Comparison of ENCODE assay signal across 21 mouse cellular contexts in the genomic region with DNA sequence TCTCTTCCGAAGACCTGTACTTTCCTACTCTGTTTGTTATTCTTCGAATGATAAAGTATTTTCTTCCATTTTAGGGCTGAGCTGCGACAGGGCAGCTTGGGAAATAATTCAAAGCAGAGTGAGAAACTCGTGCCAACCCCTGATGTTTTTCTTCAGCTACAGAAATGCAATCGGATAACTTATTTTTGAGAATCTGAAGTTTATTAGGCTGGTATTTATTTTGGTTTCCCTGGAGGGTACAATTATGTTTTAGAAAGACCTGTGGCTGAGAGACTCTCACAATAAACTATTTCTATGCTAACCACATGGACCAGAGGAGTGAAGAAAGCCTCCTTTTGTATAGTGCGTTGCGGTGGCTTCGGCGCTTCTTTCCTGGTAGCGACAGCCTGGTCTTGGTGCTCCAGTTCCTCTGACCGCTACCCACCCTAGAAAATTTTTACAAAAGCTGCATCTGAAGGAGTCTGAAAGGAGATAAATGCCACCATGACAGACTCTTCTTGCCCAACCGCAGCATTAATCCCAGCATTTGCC.
DNase-seq lines count a peak whose midpoint lies in the region; ATAC-seq and TF ChIP-seq lines count a peak whose summit lies in the region.
"Had no signal": no experiment of that assay in that cellular context is flagged by ENCODE, and none has a peak within 500 bp of the region (broad histone marks: within the 10 kb centered on the region; RNA-seq: fewer than 3 reads in every experiment).

No protein-coding gene starts in this region.

- H3K36me3 ChIP-seq in hindbrain, postnatal 0 days (ENCODE audit: insufficient read depth, low read length) = no peaks in the 10 kb centered on the region
- no peaks in the 10 kb centered on the region for H3K36me3 ChIP-seq in hindbrain, embryonic 10.5 days
- H3K36me3 ChIP-seq in embryonic facial prominence, embryonic 13.5 days = no peaks in the 10 kb centered on the region
- H3K36me3 ChIP-seq in limb, embryonic 10.5 days = no peaks in the 10 kb centered on the region
- H3K36me3 ChIP-seq in stomach, embryonic 15.5 days = no peaks in the 10 kb centered on the region
- H3K36me3 ChIP-seq in midbrain, embryonic 15.5 days (replicated peaks) = no peaks in the 10 kb centered on the region
- H3K36me3 ChIP-seq: forebrain, embryonic 12.5 days; midbrain, embryonic 10.5 days; neural tube, embryonic 12.5 days had no signal

- H3K4me1 ChIP-seq in hindbrain, postnatal 0 days (ENCODE audit: insufficient read depth, low read length) = no peaks in the 10 kb centered on the region
- H3K4me1 ChIP-seq in hindbrain, embryonic 10.5 days (replicated peaks) = peaks cover 5% of the 10 kb centered on the region; the same call in 1 of the 2 replicates
- H3K4me1 ChIP-seq in embryonic facial prominence, embryonic 13.5 days = peaks cover 42% of the 10 kb centered on the region
- peaks cover 36% of the 10 kb centered on the region for H3K4me1 ChIP-seq in limb, embryonic 10.5 days
- H3K4me1 ChIP-seq in stomach, embryonic 15.5 days = no peaks in the 10 kb centered on the region
- H3K4me1 ChIP-seq in midbrain, embryonic 15.5 days = 0 out of 2 replicates have a peak, but pooled peaks cover 5% of the 10 kb centered on the region

- no peak for DNase-seq in hindbrain, postnatal 0 days (ENCODE audit: low spot score)
- DNase-seq in hindbrain, embryonic 10.5 days (ENCODE audit: low spot score) = no peak
- DNase-seq in limb, embryonic 10.5 days (ENCODE audit: low spot score) = no peak
- DNase-seq in kidney, postnatal 14 days = no peak
- DNase-seq: adrenal gland, adult 2 months; cerebellum, adult 9-10 months; heart, adult 2 months; heart, postnatal 4 days; kidney, adult 2 months; kidney, postnatal 10 days; lung, adult 18-20 months; lung, postnatal 4 days; right cerebral cortex, postnatal 4 days; thymus, postnatal 14 days had no signal

- no peak for TF ChIP-seq CTCF in hindbrain, postnatal 0 days (IDR thresholded peaks at IDR 0.05; ENCODE audit: low read depth)

- 67% methylated on average over 12 of the region's 12 CpGs for WGBS in hindbrain, postnatal 0 days
- WGBS in hindbrain, embryonic 10.5 days = 68% methylated on average over 12 of the region's 12 CpGs
- WGBS in embryonic facial prominence, embryonic 13.5 days = 23% methylated on average over 12 of the region's 12 CpGs
- WGBS in limb, embryonic 10.5 days = 85% methylated on average over 12 of the region's 12 CpGs
- WGBS in stomach, embryonic 15.5 days = 65% methylated on average over 12 of the region's 12 CpGs
- WGBS in midbrain, embryonic 15.5 days = 76% methylated on average over 12 of the region's 12 CpGs

- H3K4me3 ChIP-seq in hindbrain, postnatal 0 days (ENCODE audit: low read length) = no peak overlapping the region
- H3K4me3 ChIP-seq in hindbrain, embryonic 10.5 days = no peak overlapping the region
- 0 out of 2 replicates have a peak overlapping the region, but pooled peaks have one; percentile 2 for H3K4me3 ChIP-seq in embryonic facial prominence, embryonic 13.5 days
- H3K4me3 ChIP-seq in limb, embryonic 10.5 days = no peak overlapping the region
- H3K4me3 ChIP-seq in stomach, embryonic 15.5 days (replicated peaks) = no peak overlapping the region
- H3K4me3 ChIP-seq in midbrain, embryonic 15.5 days = no peak overlapping the region
- H3K4me3 ChIP-seq: forebrain, embryonic 12.5 days; heart, adult 2 months; midbrain, embryonic 10.5 days; neural tube, embryonic 12.5 days had no signal

- H3K27me3 ChIP-seq in hindbrain, postnatal 0 days (ENCODE audit: insufficient read depth, low read length) = no peaks in the 10 kb centered on the region
- H3K27me3 ChIP-seq in hindbrain, embryonic 10.5 days (ENCODE audit: insufficient read depth, poor library complexity, severe bottlenecking) = no peaks in the 10 kb centered on the region
- no peaks in the 10 kb centered on the region for H3K27me3 ChIP-seq in embryonic facial prominence, embryonic 13.5 days
- no peaks in the 10 kb centered on the region for H3K27me3 ChIP-seq in limb, embryonic 10.5 days (ENCODE audit: low read depth, poor library complexity, severe bottlenecking)
- H3K27me3 ChIP-seq in stomach, embryonic 15.5 days (replicated peaks) = no peaks in the 10 kb centered on the region
- H3K27me3 ChIP-seq in midbrain, embryonic 15.5 days (replicated peaks) = no peaks in the 10 kb centered on the region
- H3K27me3 ChIP-seq: forebrain, embryonic 12.5 days; neural tube, embryonic 12.5 days had no signal

- H3K27ac ChIP-seq in hindbrain, postnatal 0 days = no peak overlapping the region; the same call in 1 of the 2 replicates
- no peak overlapping the region for H3K27ac ChIP-seq in hindbrain, embryonic 10.5 days
- H3K27ac ChIP-seq in embryonic facial prominence, embryonic 13.5 days = peak overlapping the region; percentile 90
- peak overlapping the region; percentile 64; the same call in 1 of the 2 replicates for H3K27ac ChIP-seq in limb, embryonic 10.5 days
- H3K27ac ChIP-seq in stomach, embryonic 15.5 days = peak overlapping the region; percentile 40; the same call in 1 of the 2 replicates
- no peak overlapping the region for H3K27ac ChIP-seq in midbrain, embryonic 15.5 days
- H3K27ac ChIP-seq: forebrain, embryonic 12.5 days; heart, adult 2 months; midbrain, embryonic 10.5 days; neural tube, embryonic 12.5 days had no signal

- H3K9ac ChIP-seq in hindbrain, postnatal 0 days (replicated peaks; ENCODE audit: low read length) = no peak overlapping the region
- H3K9ac ChIP-seq in embryonic facial prominence, embryonic 13.5 days = 0 out of 2 replicates have a peak overlapping the region, but pooled peaks have one; percentile 7
- no peak overlapping the region for H3K9ac ChIP-seq in stomach, embryonic 15.5 days
- H3K9ac ChIP-seq in midbrain, embryonic 15.5 days = no peak overlapping the region
- H3K9ac ChIP-seq: forebrain, embryonic 12.5 days; neural tube, embryonic 12.5 days had no signal

- 0 out of 2 replicates have a peak overlapping the region, but pooled peaks have one; percentile 16 for H3K4me2 ChIP-seq in hindbrain, postnatal 0 days (ENCODE audit: low read depth, low read length)
- H3K4me2 ChIP-seq in embryonic facial prominence, embryonic 13.5 days = peak overlapping the region; percentile 48
- H3K4me2 ChIP-seq in stomach, embryonic 15.5 days = no peak overlapping the region
- no peak overlapping the region for H3K4me2 ChIP-seq in midbrain, embryonic 15.5 days
- H3K4me2 ChIP-seq: forebrain, embryonic 12.5 days; liver, embryonic 11.5 days; neural tube, embryonic 12.5 days had no signal

- no peak for ATAC-seq in hindbrain, postnatal 0 days
- ATAC-seq in embryonic facial prominence, embryonic 13.5 days (ENCODE audit: insufficient number of reproducible peaks, insufficient read depth, low FRiP score, low TSS enrichment, low read depth) = peak; percentile 64; the same call in 1 of the 2 replicates
- ATAC-seq in stomach, embryonic 15.5 days (ENCODE audit: insufficient read depth, low FRiP score, low read depth) = no peak
- ATAC-seq in midbrain, embryonic 15.5 days (replicated peaks) = no peak

- no peaks in the 10 kb centered on the region for H3K9me3 ChIP-seq in hindbrain, postnatal 0 days (ENCODE audit: low read length)
- no peaks in the 10 kb centered on the region for H3K9me3 ChIP-seq in hindbrain, embryonic 10.5 days
- no peaks in the 10 kb centered on the region for H3K9me3 ChIP-seq in embryonic facial prominence, embryonic 13.5 days
- H3K9me3 ChIP-seq in limb, embryonic 10.5 days (replicated peaks) = no peaks in the 10 kb centered on the region
- no peaks in the 10 kb centered on the region for H3K9me3 ChIP-seq in stomach, embryonic 15.5 days
- no peaks in the 10 kb centered on the region for H3K9me3 ChIP-seq in midbrain, embryonic 15.5 days
- H3K9me3 ChIP-seq: forebrain, embryonic 12.5 days; midbrain, embryonic 10.5 days; neural tube, embryonic 12.5 days had no signal

Comparison
In these comparisons a context has a peak if more than half of its experiments do, and no peak if none do; other contexts are left out.
1. H3K27ac ChIP-seq: peak in embryonic facial prominence, embryonic 13.5 days (single experiment), limb, embryonic 10.5 days (single experiment) and stomach, embryonic 15.5 days (single experiment); none in hindbrain, postnatal 0 days (single experiment), hindbrain, embryonic 10.5 days (single experiment) and midbrain, embryonic 15.5 days (single experiment).
2. H3K4me2 ChIP-seq: peak in hindbrain, postnatal 0 days (single experiment) and embryonic facial prominence, embryonic 13.5 days (single experiment); none in stomach, embryonic 15.5 days (single experiment) and midbrain, embryonic 15.5 days (single experiment).